Mouse (Mus musculus): ENCODE measurements at regions not wholly inside any gene's neighbourhood (a gene's known extent, or its start where the extent isn't known, plus 50 kb on each side); places are given as distances from the start of the nearest gene placed in this dataset.
A peak's percentile ranks its signal among the peaks of the same experiment; 100 is the strongest.

- no peak for DNase-seq (ENCODE audit: low spot score)
These were observed 90.5 kb upstream of the N4bp1 start for GRCm38 (mm10) chr8:86975546-86975945.

GRCm38 (mm10) chr8:86971736-86972135 lies 86.7 kb upstream of the N4bp1 start:
- DNase-seq (ENCODE audit: low spot score): no peak

DNA sequence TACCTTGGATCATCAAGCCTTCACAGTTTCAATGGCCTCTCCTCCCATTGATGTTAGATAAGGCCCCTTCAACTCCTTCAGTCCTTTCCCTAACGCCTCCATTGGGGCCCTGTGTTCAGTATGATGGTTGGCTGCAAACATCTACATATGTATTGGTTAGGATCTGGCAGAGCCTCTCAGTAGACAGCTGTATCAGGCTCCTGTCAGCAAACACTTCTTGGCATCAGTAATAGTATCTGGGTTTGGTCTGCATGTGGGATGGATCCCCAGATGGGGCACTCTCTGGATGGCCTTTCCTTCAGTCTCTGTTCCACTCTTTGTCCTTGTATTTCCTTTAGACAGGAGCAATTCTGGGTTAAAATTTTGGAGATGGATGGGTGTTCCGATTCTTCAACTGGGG lies 84.0 kb upstream of the N4bp1 start:
- no peak for DNase-seq (ENCODE audit: low spot score)

GRCm38 (mm10) chr8:86967891-86968311 lies 82.8 kb upstream of the N4bp1 start:
- DNase-seq (ENCODE audit: low spot score): peak; percentile 63

- DNase-seq (ENCODE audit: low spot score): peak; percentile 13
These were observed 76.4 kb upstream of the N4bp1 start for GRCm38 (mm10) chr8:86961218-86962195.
